Mouse (Mus musculus): ENCODE data around the gene Polg. TPM values are rescaled to one million over a fixed set of nuclear protein-coding genes. Genes with fewer than 3 reads are reported as not detected.

Gene Polg
- polyA plus RNA-seq, 1 experiment: 30.9 TPM

DNA sequence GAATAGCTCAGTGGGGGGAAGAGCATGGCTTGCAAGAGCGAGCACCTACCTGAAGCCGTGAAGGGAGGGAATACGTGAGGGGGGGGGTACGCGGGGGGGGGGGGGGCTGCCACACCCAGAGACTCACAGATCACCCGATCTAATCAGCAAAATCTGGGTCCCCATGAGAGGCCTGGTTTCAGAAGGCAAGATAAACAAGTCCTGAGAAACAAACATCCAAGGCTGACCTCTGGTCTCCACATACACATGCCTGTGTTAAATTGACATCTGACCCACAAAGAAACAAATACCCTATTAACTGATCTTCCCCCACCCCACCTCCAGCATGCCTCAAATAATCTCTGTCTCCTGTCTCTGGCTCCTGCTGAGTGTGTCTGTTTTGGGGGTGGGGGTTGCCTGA, 1.8 kb upstream of the Polg start:
- H3K4me2 ChIP-seq (ENCODE audit: low read depth): no peak overlapping the region
- TF ChIP-seq SRF (IDR thresholded peaks at IDR 0.05; ENCODE audit: control insufficient read depth, insufficient read length, low read depth) (no peak), TCF3 (IDR thresholded peaks at IDR 0.05; ENCODE audit: insufficient read length, low read depth) (no peak), MAX (IDR thresholded peaks at IDR 0.05; ENCODE audit: low read depth) (no peak), TCF12 (IDR thresholded peaks at IDR 0.05; ENCODE audit: insufficient read depth, poor library complexity, severe bottlenecking) (no peak), CEBPB (IDR thresholded peaks at IDR 0.05; ENCODE audit: insufficient read depth, poor library complexity, severe bottlenecking) (no peak), MYOD1 (IDR thresholded peaks at IDR 0.05; ENCODE audit: control insufficient read depth in 1 of 3, insufficient read length in 2 of 3, low read depth in 2 of 3) (no peak), MYOG (IDR thresholded peaks at IDR 0.05; ENCODE audit: control insufficient read depth in 1 of 3, insufficient read depth in 1 of 3, insufficient read length in 2 of 3, low read depth in 2 of 3) (no peak), POLR2AphosphoS2 (IDR thresholded peaks at IDR 0.05; ENCODE audit: insufficient read length, low read depth) (no peak), E2F4 (IDR thresholded peaks at IDR 0.05; ENCODE audit: insufficient read depth) (no peak), POLR2A (IDR thresholded peaks at IDR 0.05; ENCODE audit: insufficient read length, low read depth) (no peak), REST (IDR thresholded peaks at IDR 0.05; ENCODE audit: insufficient read depth, insufficient read length) (no peak), USF1 (IDR thresholded peaks at IDR 0.05; ENCODE audit: low read depth) (no peak)
- H3K36me3 ChIP-seq (ENCODE audit: control insufficient read depth, insufficient read depth): no peaks in the 10 kb centered on the region
- H3ac ChIP-seq (ENCODE audit: control insufficient read depth, insufficient read length): no peak overlapping the region
- no peak overlapping the region for H3K4me3 ChIP-seq
- no peaks in the 10 kb centered on the region for H3K27me3 ChIP-seq (ENCODE audit: control insufficient read depth, insufficient read depth, insufficient read length)
- peaks cover 15% of the 10 kb centered on the region for H3K79me2 ChIP-seq (ENCODE audit: control insufficient read depth, insufficient read depth)

DNA sequence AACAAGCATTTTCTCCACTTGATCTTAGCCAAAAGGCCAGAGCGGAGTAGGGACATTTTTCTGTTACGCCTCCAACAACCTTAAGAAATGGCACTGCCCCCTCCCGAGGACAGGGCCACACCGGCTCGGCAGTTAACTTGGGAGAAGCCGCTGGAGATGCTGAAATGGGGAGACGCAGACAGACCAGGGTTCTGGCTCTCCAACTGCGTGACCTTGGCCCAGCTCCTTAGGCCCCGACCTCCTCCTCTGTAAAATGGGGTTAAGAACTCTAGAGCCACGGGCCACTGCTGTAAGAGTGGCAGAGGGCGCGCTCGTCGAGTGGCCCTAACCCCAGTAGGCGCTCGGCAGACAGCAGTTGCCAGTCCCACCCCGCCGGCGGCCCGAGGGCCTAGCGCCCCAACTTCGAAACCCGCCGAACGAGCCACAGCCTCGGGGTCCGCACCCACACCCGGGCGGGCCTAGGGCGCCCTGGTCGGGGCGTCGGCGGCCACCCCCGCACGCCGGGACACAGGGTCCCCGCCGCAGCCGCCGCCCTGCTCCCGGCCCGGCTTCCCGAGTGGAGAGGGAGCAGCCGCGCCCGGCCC, 609 bp downstream of the Polg start:
- H3K27me3 ChIP-seq (ENCODE audit: control insufficient read depth, insufficient read depth, insufficient read length): no peaks in the 10 kb centered on the region
- peak overlapping the region; percentile 93 for H3K4me2 ChIP-seq (ENCODE audit: low read depth)
- TF ChIP-seq E2F4 (IDR thresholded peaks at IDR 0.05; ENCODE audit: insufficient read depth) (no peak), REST (IDR thresholded peaks at IDR 0.05; ENCODE audit: insufficient read depth, insufficient read length) (no peak), CEBPB (IDR thresholded peaks at IDR 0.05; ENCODE audit: insufficient read depth, poor library complexity, severe bottlenecking) (no peak), MYOG (IDR thresholded peaks at IDR 0.05; ENCODE audit: control insufficient read depth in 1 of 3, insufficient read depth in 1 of 3, insufficient read length in 2 of 3, low read depth in 2 of 3) (no peak), TCF3 (IDR thresholded peaks at IDR 0.05; ENCODE audit: insufficient read length, low read depth) (no peak), TCF12 (IDR thresholded peaks at IDR 0.05; ENCODE audit: insufficient read depth, poor library complexity, severe bottlenecking) (no peak), MAX (IDR thresholded peaks at IDR 0.05; ENCODE audit: low read depth) (no peak), MYOD1 (IDR thresholded peaks at IDR 0.05; ENCODE audit: control insufficient read depth in 1 of 3, insufficient read length in 2 of 3, low read depth in 2 of 3) (no peak), SRF (IDR thresholded peaks at IDR 0.05; ENCODE audit: control insufficient read depth, insufficient read length, low read depth) (no peak), USF1 (IDR thresholded peaks at IDR 0.05; ENCODE audit: low read depth) (no peak), POLR2AphosphoS2 (IDR thresholded peaks at IDR 0.05; ENCODE audit: insufficient read length, low read depth) (no peak), POLR2A (IDR thresholded peaks at IDR 0.05; ENCODE audit: insufficient read length, low read depth) (no peak)
- peak overlapping the region; percentile 51 for H3K4me3 ChIP-seq
- H3K79me2 ChIP-seq (ENCODE audit: control insufficient read depth, insufficient read depth): peaks cover 15% of the 10 kb centered on the region
- no peaks in the 10 kb centered on the region for H3K36me3 ChIP-seq (ENCODE audit: control insufficient read depth, insufficient read depth)
- peak overlapping the region; percentile 71 for H3ac ChIP-seq (ENCODE audit: control insufficient read depth, insufficient read length)

DNA sequence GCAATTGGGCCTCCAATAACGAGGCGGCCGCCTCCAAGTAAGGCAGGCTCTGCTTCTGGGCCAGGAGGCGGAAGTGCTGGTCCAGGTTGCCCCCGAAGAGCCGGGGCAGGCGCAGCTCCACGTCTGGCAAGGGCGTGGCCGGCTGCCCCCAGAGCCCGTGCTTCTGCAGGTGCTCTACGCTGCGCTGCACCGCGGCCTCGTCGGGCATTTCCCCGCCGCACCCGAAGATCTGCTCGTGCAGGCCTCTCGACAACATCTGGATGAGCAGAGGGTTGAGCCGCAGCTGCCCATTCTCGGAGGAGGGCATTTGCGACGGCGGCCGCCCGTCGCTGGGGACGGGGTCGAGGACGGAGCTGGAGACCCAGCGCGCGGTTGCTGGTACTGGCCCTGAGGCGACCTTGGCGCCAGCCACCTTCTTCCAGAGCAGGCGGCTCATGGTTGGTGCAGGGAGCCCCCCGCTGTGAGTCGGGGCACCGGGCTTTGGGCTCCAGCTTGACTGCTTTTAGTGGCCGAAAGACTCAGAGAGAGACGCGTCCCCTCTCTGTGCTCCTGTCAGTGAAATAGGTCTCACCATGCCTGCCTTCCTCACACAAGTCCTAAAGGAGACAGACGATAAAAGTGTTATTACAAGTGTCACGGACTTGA, 1.3 kb downstream of the Polg start:
- H3K27me3 ChIP-seq (ENCODE audit: control insufficient read depth, insufficient read depth, insufficient read length): no peaks in the 10 kb centered on the region
- peak overlapping the region; percentile 51 for H3K4me3 ChIP-seq
- H3K4me2 ChIP-seq (ENCODE audit: low read depth): peak overlapping the region; percentile 93
- no peak for TF ChIP-seq MYOD1 (IDR thresholded peaks at IDR 0.05; ENCODE audit: control insufficient read depth in 1 of 3, insufficient read length in 2 of 3, low read depth in 2 of 3)
- TF ChIP-seq E2F4 (IDR thresholded peaks at IDR 0.05; ENCODE audit: insufficient read depth): no peak
- no peak for TF ChIP-seq TCF12 (IDR thresholded peaks at IDR 0.05; ENCODE audit: insufficient read depth, poor library complexity, severe bottlenecking)
- no peak for TF ChIP-seq SRF (IDR thresholded peaks at IDR 0.05; ENCODE audit: control insufficient read depth, insufficient read length, low read depth)
- no peak for TF ChIP-seq POLR2AphosphoS2 (IDR thresholded peaks at IDR 0.05; ENCODE audit: insufficient read length, low read depth)
- H3K36me3 ChIP-seq (ENCODE audit: control insufficient read depth, insufficient read depth): no peaks in the 10 kb centered on the region
- peak overlapping the region; percentile 71 for H3ac ChIP-seq (ENCODE audit: control insufficient read depth, insufficient read length)
- H3K79me2 ChIP-seq (ENCODE audit: control insufficient read depth, insufficient read depth): peaks cover 15% of the 10 kb centered on the region

DNA sequence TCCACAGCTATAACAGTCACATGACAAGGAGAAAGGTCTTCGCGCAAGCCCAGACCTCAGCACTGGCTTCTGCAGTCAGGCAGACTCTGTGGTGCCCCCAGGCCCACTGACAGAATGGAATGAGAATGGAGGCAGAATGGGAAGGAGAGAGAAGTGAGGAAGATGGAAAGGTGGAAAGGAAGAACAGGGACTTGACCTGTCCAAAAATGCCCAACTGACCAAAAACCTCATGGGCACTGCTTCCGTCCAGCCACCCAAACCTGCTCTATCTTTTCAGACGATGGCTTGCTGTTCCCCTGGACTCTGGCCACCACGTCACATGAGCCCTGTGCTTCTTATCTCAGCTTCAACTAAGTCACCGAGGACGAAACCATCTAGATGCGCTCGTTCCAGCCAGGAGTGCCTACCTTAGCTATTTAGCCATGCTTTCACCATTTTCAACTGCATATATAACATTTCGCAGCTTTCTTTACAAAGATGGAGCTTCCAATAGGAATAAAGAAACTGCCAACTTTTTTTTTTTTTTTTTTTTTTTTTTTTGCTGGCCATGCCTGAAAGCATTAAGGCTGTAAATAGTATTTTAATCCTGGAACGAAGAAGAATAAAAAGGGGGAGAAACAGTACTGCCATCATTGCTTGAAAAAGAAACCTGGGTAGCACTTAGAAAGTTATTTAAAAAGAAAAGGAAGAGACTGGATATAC, 2.6 kb downstream of the Polg start:
- no peak overlapping the region for H3K4me3 ChIP-seq
- H3K4me2 ChIP-seq (ENCODE audit: low read depth): no peak overlapping the region

More for the DNA sequence above, 2.6 kb downstream of the Polg start:
- H3ac ChIP-seq (ENCODE audit: control insufficient read depth, insufficient read length): no peak overlapping the region
- peaks cover 15% of the 10 kb centered on the region for H3K79me2 ChIP-seq (ENCODE audit: control insufficient read depth, insufficient read depth)
- no peak for TF ChIP-seq SRF (IDR thresholded peaks at IDR 0.05; ENCODE audit: control insufficient read depth, insufficient read length, low read depth)
- TF ChIP-seq TCF12 (IDR thresholded peaks at IDR 0.05; ENCODE audit: insufficient read depth, poor library complexity, severe bottlenecking): no peak
- TF ChIP-seq MYOD1 (IDR thresholded peaks at IDR 0.05; ENCODE audit: control insufficient read depth in 1 of 3, insufficient read length in 2 of 3, low read depth in 2 of 3): no peak
- no peak for TF ChIP-seq MAX (IDR thresholded peaks at IDR 0.05; ENCODE audit: low read depth)
- no peak for TF ChIP-seq MYOG (IDR thresholded peaks at IDR 0.05; ENCODE audit: control insufficient read depth in 1 of 3, insufficient read depth in 1 of 3, insufficient read length in 2 of 3, low read depth in 2 of 3)
- no peak for TF ChIP-seq TCF3 (IDR thresholded peaks at IDR 0.05; ENCODE audit: insufficient read length, low read depth)
- no peak for TF ChIP-seq USF1 (IDR thresholded peaks at IDR 0.05; ENCODE audit: low read depth)
- TF ChIP-seq REST (IDR thresholded peaks at IDR 0.05; ENCODE audit: insufficient read depth, insufficient read length): no peak
- no peak for TF ChIP-seq CEBPB (IDR thresholded peaks at IDR 0.05; ENCODE audit: insufficient read depth, poor library complexity, severe bottlenecking)
- no peak for TF ChIP-seq E2F4 (IDR thresholded peaks at IDR 0.05; ENCODE audit: insufficient read depth)
- no peak for TF ChIP-seq POLR2A (IDR thresholded peaks at IDR 0.05; ENCODE audit: insufficient read length, low read depth)
- no peak for TF ChIP-seq POLR2AphosphoS2 (IDR thresholded peaks at IDR 0.05; ENCODE audit: insufficient read length, low read depth)
- no peaks in the 10 kb centered on the region for H3K27me3 ChIP-seq (ENCODE audit: control insufficient read depth, insufficient read depth, insufficient read length)
- no peaks in the 10 kb centered on the region for H3K36me3 ChIP-seq (ENCODE audit: control insufficient read depth, insufficient read depth)
